Mouse (Mus musculus): Measurements from ENCODE around the gene Erich4.

The Erich4 gene

DNA sequence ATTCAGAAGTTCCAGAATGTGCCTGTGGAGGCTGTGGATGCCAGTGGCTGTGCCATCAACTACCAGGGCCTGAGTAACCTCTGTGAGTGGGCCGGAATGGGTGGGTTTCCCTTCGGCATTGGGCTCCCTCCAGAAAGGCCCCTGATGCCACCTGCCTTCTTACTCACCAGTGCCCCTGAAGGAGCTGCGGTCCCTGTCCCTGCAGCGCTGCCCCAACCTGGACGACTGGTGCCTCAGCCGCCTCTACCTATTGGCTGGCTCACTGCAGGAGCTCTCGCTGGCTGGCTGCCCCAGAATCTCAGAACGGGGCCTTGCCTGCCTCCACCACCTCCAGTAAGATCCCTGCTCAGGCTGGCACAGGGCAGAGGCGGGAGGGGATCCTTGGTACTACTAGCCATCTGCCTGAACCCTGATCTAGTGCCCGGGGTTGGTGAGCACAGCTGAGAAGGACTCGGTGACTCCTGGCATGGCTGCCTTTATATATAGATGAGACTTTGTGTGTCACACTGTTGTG, 8.2 kb upstream of the Erich4 start:
- DNase-seq (ENCODE audit: low spot score in 2 of 2): no peak

DNA sequence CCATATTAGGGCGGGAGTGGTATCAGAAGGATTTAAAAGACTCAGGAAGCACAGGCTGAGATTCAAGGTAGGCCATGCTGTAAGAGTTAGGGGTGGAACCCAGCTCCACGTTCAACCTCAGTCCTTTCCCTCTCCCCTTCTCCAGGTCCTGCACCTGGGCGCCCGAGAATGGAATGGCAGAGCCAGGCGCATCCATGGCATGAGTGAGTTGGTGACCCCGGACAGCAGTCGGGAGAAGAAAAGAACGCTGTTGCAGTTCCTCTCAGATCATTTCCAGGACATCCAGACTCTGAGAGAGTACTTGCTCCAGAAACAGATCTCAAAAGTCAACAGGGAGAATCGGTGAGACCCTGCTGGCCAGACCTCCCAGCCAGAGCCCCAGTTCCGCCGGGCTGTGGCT, 5.1 kb upstream of the Erich4 start:
- DNase-seq (ENCODE audit: low spot score in 2 of 2): no peak

DNA sequence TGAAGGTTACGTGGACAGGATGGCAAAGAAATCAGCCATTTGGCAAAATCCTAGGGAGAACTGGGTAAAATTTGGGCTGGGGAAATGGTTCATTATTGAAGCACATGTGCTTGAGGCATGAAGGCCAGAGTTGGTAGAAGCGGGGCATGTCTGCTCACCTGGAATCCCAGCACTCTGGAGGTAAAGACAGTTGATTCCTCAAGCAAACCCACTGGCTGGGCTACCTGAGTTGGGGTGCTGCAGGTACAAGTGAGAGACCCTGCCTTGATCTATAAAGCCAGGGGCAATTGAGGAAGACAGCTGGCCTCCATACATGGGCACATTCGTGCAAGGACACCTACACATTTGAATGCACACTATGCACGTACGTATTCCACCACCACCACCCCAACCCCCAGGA, 4.4 kb upstream of the Erich4 start:
- peak in 1 of 2 experiments; percentile 6 for DNase-seq (ENCODE audit: low spot score in 2 of 2)

DNA sequence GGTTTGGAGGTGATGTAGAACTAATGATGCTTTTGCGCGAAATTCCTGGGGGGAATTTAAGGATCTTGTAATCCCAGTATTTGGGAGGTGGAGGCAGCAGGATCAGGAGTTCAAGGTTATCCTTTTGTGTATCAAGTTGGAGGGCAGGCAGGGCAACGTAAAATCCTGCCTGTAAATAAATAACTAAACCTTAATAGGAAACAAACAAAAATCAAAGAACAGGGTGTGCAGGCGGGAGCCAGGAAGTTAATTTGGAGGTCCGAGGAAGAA, 4.0 kb upstream of the Erich4 start:
- no peak for DNase-seq (ENCODE audit: low spot score in 2 of 2)

DNA sequence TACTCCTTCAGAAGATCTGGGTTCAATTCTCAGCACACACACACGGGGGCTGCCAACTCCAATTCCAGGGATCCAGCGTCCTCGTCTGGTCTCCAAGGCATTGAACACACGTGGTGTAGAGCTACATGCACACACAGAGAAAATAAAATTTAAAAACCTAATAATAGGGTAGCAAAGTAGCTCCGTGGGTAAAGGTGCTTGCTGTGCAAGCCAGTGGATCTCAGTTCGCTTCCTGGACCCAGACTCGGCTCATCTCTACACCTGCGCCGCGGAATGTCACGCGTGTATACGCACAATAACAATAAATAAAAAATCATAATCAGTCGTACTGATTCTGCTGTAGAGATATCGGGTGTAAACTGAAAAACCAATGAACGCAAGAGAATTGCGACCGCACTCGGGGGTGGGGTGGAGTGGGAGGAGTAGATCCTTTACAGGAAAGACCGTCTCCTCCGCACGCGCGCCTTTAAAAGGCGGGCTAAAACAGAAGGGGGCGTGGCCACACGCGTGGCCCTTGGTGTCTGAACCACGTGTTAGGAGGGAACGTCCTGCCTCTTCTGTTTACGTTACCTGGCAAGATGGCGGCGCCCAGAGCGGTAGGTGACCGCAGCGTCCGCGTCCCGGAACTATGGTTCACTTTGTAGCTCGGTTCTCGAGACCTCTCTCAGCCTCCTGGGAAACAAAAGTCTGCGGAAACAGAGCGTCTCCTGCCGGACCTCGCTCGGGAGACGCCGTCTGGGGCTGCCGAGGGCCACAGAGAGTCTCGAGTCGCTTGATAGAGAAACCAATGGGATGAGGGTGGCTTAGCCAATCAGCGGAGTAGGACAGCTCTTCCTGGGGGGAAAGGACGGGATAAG, 3.4 kb upstream of the Erich4 start, which contains the start of gene Dmac2:
Dmac2 (plus strand) TSS at position 550 of the 857 bp plus-strand sequence.
- DNase-seq (ENCODE audit: low spot score in 2 of 2): peak; percentile 89 to 92

DNA sequence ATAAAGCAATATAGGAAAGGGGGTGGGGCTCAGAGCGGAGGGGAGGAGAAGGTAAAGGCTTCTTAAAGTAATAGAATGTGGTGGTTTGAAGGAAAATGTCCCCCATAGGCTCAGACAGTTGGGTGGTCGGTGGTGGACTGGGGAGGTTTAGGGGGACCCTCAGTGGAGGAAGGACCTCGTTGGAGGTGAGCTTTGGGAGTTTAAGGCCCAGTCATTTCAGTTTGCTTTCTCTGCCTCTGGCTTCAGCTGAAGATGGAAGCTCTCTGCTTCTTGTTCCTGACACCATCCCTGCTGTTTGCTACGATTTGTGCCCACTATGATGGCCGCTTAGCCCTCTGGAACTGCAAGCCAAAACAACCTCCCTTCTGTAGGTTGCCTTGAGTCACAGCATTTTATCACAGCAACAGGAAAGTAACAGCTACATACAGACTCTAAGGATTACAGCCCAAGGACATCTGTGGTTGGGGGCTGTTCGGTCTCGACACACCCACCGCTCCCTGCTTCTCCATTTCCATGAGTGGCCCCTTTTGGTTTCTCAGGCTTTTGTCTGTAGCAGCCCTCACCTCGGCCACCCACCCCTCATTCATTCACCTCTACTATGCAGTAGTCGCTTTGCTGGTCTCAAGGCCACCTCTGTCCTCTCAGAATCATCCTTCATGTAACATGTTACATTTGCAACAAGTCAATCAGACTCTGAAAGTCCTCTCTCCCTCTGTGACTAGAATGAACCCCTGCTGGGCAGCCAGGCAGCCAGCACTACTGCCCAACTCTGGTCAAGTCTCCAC, 1.9 kb upstream of the Erich4 start:
- no peak for DNase-seq (ENCODE audit: low spot score in 2 of 2)

DNA sequence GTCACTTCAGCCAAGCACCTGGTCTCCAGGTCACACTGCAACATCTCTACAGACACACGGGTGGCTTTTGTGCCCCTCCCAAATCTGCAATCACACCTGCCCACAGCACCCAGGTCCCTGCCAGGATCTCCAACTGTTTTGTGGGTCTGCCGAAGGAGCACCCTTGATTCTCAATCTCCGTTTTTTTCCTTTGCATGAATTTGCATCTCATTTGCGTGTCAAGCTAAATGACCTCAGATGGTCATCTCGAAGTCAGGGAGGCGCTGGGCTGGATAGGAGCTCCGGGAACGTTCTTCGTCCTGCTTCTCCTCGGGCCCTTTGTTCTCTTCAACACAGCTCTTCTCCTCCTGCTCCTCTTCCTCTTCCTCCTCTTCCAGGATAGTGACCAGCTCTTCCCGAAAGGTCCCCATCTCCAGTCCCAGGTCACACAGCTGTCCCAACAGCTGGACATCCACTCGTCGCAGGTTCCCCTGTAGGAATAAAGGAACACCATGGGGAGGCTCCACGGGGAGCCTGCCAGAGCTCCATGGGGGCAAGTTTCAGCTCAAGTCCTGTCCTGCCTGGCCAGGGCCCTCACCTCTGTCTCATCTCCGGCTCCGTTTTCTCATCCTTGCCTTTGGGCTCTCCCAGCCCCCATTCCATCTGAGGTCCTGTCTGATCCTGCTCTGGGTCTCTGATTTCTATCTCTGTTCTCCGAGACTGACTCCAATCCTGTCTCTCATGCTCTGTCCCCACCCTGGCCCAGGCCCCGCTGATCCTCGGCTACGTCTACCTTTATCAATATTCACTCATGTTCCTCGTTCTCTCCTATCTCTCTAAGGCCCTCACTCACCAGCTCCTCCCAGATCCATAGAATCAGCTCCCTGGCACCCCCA, 624 bp downstream of the Erich4 start:
- no peak for DNase-seq (ENCODE audit: low spot score in 2 of 2)

DNA sequence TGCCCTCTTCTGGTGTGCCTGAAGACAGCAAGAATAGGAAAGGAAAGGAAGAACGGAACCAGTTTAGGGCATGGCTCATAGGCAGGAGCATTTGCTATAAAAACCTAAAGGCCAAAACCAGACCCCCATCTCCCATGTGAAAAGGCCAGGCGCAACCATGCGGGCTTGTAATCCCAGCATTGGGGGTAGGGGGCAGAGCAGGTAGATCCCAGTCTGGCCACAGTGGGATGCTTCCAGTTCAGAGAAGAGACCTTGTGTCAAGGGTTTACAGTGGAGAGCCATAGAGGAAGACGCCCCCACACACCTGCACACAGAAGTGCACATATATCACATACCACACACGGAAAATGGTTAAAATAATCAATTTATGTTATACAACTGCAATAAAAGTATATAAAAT, 1.6 kb downstream of the Erich4 start:
- no peak for DNase-seq (ENCODE audit: low spot score in 2 of 2)

DNA sequence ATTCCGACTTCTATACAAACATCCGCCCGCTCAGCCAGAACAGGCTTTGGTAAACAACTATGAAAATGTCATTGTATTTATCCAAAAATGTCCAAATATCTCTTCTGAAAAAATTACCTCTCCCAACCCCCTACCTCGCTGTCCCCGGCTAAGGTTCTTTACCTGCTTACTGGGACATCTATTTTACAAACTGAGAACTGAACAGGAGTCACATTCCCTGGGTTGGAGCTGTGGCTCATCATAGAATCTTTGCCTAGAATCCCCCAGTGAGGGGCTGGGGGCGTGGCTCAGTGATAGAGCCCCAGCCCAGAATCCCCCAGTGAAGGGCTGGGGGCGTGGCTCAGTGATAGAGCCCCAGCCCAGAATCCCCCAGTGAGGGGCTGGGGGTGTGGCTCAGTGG, 4.2 kb downstream of the Erich4 start:
- no peak for DNase-seq (ENCODE audit: low spot score in 2 of 2)

DNA sequence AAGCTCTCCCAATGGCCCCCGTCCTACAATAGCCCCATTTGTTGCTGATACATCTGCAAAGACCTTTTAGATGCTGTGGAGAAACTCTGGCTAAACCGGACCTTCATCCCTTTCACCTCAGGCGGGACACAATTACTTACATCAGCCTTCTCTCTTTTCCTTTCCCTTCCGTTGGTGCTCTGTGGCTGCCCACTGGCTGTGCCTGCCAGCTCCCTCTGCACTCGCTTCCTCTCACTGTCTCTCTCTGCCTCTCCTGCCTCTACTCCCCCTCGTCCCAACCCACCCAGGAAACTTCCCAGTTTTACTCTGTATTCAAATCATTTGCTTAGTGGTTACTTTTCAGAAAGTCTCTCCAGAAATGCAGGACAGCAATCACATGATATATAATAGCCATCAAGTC, 5.6 kb downstream of the Erich4 start:
- no peak for DNase-seq (ENCODE audit: low spot score in 2 of 2)

DNA sequence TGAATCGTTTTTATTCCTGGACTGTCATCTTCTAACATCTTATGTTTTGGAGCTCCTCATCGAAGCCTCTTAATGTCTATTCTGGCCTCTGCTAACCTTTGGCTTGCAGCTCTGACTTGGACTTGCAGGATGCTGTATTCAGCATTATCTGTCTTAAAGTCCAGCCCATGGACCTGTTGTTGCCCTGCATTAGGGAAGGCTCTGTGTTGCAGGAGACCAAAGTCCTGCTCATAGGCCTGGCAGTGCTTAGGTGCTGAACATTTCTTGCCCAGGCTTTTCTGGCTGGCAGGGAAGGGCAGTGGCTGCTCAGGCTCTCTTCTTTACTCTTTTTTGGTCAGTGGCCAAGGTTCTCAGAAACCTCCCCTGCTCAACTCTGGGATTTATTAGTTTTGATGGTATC, 8.5 kb downstream of the Erich4 start:
- DNase-seq (ENCODE audit: low spot score in 2 of 2): no peak

DNA sequence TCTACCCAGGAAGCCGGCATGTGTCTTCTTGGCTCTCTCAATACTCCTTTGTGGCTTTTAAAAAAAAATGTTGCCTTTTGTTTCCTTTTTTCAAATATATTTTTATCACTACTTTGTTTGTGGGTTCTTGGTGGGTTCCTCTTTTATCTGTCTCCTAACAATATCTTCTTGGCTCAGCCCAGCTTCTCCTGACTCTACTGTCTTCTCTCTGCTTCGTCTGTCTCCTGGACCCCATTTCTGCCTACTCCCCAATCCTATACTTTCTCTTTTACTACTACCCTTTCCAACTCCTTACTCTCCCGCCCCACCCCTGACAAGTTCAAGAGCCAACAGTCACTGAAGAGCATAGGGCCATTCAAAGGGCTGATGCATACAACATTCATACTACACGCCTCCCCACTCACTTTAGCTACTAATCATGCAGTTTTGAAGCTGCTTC, 9.0 kb downstream of the Erich4 start:
- DNase-seq (ENCODE audit: low spot score in 2 of 2): no peak

DNA sequence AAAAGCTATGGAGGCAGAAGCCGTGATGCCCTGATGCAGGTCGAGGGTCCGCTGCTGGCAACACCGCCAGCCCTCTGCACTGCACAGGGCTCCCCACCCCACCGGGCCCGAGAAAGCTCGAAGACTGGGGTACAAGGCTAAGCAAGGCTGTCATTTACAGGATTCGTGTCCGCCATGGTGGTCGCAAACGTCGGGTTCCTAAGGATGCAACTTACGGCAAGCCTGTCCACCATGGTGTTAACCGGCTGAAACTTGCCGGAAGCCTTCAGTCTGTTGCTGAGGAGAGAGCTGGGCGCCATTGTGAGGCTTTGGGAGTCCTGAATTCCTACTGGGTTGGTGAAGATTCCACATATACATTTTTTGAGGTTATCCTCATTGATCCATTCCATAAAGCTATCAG, 14.3 kb downstream of the Erich4 start:
- no peak for DNase-seq (ENCODE audit: low spot score in 2 of 2)

DNA sequence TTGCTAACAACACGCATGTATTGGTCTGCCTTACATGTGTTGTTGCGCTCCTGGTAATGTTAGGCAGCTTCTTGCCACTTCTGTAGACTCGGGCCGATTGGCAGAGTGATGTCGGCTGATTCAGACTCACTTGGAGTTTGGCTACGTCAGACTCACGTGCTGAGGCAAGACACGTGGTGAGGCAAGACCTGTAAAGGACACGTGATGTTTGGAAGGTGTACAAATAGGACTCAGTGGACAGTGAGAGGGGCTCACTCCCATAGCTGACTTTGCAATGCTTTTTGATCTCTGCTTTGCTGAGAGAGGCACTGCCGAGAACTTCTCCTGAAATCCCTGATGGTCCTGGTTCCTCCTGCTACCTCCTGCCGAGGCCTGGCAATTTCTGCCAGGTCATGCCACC, 15.0 kb downstream of the Erich4 start:
- DNase-seq (ENCODE audit: low spot score in 2 of 2): no peak

DNA sequence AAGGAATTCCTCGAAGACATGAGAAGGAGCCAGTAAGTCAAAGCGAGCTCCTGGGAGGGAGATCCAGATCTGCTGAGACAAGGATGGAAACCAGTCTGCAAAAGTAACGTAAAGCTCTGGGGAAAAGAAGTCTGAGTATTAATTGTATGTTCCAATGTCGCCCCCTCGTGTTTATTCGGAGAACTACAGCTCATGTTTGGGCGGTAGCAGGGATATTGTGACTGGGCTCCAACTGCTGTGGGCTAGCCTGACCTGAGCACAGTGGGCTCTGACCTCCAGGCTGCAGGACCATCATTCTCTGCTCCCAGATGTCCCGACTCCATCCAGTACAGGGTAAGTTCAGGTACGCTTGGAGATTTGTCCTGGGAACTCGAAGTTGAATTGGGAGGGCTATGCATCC, 16.0 kb downstream of the Erich4 start:
- DNase-seq (ENCODE audit: low spot score in 2 of 2): peak; percentile 35 to 80

DNA sequence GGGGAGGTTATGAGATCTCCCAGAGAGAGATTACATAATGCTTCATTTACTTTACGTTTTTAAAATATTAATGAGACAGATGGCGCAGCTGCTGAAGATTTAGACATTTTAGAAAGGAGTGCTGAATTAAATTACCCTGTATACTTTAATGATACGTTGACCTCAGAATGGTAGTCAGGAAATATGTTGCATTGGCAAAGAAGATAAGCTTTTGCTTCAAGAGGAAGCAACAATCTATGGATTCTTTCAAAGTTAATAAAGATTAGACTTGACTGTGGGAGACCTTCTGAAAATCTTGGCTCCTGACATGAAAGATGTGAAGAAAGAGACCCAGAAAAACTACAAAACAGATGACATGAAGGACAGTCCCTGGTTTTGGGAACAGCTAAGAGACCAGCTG, 21.8 kb downstream of the Erich4 start:
- no peak for DNase-seq (ENCODE audit: low spot score in 2 of 2)

DNA sequence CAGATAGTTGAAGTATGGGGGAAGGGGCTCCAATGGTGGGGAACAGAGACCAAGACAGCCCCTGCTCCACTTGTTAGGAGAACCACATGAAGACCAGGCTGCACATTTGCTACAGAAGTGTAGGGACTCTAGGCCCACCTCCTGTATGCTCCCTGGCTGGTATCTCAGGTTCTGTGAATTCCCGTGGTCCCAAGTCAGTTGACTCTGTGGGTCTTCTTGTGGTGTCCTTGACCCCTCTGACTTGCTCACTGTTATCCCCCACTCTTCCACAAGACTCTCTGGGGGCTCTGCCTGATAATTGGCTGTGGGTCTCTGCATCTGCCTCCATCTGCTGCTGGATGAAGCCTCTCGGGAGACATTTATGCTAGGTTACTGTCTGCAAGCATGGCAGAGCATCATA, 24.5 kb downstream of the Erich4 start:
- no peak for DNase-seq (ENCODE audit: low spot score in 2 of 2)

DNA sequence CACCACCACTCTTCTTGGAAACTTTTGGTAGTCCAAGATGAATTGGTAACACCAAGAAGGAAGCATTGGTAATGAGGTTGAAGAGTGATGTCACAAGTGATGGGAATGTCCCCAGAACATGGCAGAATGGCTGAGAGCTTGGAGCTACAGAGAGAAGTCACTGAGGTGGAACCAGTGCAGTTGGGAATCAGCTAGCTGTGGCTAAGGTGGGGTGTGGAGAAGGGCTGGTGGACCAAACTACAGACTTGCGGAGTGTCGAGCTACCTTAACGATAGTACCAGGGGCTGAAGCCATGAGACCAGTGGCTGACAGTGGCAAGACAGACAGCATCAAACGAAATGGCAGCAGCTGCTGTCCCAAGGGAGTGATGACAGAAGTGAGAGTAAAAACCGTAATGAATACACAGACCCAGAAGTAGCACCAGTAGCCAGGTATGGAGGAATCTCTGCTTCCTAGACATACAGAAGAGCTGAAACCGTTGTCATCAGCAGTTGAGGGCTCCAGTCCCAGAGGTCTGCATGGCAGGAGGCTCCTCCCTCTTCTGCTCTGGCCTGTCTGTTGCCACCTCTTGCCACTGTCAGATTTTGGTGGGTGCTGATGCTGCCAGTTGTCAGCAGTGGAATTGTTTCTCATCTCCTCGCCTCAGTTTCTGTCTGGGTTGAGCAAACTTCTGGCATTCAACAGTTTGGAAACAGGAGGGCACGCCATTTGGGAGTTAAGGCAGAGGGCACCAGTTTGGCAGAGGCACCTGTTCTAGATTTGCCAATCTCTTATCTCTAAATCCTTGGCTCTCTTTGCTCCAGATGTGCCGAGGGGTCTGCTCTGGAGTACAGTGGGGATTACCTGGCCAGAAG, 30.1 kb downstream of the Erich4 start:
- DNase-seq (ENCODE audit: low spot score in 2 of 2): no peak

DNA sequence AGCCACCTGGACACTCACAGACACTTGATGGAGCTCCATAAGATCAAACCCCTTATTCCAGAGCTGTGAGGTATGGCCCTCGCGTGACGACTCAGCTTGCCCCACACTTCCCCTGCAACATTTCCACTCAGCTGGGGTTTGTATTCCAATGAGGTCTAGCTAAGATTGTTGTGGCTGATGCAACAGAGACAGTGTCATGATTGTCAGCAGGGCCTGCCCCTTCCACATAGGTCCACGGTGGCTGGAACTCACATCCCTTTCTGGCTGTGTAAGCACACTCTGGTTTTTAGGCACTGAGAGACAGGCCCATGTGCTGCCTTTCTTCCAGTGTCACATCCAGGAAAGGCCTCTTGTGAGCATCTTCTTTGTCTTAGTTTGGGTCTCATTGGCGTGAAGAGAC, 31.0 kb downstream of the Erich4 start:
- DNase-seq (ENCODE audit: low spot score in 2 of 2): no peak

DNA sequence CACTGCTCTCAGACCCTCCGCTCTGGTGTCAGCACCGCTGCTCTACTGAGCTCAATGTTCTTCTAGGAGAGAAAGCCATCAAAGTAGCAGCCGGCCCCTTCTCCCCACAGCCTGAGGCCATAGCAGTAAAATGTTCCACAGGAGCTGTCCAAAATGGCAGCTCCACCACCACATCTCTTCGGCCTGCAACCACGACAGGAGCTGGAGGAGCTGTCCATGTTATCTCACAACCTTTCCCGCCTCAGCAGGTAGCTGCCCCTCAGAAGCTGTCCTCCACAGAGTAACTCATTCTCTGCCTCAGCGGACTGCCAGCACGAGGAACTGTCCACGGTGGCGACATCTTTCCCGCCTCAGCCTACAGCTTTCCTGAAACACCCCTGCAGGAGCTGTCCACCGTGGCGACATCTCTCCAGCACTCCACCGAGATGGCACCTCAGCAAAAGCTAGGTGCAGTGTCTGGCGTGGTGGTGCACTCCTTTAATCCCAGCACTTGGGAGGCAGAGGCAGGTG, 33.3 kb downstream of the Erich4 start:
- DNase-seq (ENCODE audit: low spot score in 2 of 2): no peak

DNA sequence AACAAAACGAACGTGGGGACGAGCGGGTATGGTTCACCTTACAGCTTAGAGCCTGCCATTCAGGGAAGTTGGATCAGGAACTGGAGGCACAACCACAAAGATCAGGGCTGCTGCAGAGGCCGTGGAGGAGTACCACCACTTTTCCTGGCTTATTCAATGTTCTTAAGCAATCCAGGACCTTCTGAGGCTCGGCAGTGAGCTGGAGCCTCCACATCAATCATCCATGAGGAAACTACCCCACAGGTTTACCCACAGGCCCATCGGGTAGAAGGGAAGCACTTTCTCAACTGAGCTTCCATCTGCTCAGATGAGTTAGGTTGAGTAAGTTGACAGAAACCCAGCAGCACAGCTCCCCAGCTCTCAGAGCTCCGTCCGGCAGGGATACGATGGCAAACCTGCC, 36.3 kb downstream of the Erich4 start:
- no peak for DNase-seq (ENCODE audit: low spot score in 2 of 2)
